Mouse (Mus musculus): ENCODE results near the gene Elp5.
"Not testable (repeated sequence)": the region's sequence is repeated elsewhere in the genome, so short reads cannot be mapped to it uniquely, and the experiment has no call there.

Elp5 gene

DNA sequence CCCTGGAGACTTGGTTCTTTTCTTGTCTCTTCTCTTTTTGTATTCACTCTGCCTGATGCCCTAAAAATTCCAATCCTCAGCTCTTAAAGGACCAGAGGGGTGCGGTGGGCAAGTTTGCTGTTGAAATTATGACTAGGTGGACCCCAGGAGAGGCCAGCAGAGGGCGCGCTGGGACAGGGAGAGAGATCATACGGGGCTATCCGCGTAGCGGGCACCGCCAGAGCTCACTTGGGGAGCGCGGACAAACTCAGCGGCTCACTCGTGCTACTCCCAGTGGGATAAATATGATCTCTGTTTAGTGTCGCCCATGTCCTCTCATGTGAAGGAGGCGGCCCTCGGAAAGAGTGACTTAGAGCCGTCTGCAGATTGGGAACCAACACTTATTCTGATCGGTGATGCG is 48.1 kb downstream of the Elp5 start:
- peak; percentile 95 for DNase-seq (ENCODE audit: low spot score)

DNA sequence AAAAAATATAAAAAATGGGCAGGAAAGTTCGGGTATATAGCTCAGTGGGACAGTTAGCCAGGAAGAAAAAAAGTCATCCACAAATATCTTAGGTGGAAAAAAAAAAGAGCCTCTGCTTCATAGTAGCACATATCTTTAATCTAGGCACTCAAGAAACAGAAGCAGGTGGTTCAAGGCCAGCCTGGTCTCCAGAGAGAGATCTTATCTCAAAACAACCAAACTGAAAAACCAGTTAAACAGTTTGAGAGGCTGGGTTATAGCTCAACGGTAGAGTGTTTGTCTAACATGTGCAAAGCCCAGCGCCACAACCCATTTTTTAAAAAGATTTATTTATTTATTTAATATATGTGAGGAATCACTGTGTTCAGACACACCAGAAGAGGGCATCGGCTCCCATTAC is 49.3 kb downstream of the Elp5 start:
- DNase-seq (ENCODE audit: low spot score) = no peak

DNA sequence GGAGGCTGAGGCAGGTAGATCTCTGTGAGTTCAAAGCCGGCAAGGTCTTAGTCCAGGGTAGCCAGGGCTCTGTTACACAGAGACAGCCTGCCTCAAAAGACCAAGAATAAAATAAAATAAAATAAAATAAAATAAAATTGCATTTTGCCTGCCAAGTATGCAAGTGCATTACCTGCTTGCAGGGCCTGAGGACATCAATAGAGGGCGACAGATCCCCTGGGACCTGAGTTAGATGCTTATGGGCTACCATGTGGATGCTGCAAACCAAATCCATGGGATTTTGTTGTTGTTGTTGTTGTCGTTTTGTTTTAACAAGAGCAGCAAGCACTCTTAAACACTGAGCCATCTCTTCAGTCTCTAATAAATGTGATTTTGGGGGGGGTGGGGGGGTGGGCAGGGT is 50.1 kb downstream of the Elp5 start:
- DNase-seq (ENCODE audit: low spot score) = no peak

DNA sequence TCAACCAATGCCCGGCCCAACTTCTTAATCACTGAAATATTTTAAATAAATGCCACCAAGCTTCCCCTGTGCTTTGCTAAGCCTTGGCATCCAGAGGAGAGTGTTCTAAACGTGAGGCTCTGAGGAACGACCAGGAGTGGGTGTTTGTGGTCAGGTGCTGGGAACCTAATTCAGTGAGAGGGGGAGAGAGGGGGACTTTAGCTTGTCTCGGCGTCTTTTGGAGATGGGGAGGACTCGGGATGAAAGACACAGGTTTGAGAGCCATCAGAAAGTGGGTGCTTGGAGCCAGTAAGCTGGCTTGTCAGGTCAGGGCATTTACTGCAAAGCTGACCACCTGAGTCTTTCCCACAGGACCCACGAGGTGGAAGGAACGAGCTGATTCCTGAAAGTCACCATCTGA is 50.5 kb downstream of the Elp5 start:
- DNase-seq (ENCODE audit: low spot score) = no peak

DNA sequence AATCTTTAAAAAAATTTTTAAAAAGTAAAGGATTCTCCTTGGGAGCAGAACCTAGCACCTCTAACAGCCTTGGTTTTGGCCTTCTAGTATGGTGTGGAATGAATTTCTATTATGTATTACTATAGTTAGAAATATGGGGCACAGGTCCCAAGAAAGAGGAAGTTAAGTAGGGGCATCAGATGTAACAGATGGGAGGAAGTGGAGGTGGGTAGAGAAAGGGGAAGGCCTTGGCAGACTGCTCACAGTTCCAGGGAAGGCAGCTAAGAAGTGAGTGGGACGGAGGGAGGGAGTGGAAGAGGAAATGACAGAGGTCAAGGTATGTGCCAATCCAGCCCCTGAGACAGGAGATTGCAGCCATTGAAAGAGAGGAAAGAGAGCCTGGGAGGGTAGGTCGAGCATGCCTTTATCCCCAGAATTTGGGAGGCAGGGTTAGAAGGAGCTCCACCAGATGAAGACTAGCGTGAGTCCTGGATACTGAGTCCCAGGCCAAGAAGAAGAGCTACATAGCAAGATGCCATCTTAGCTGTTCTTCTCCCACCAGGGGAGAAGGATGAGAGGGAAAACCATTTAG is 51.3 kb downstream of the Elp5 start:
- no peak for DNase-seq (ENCODE audit: low spot score)

DNA sequence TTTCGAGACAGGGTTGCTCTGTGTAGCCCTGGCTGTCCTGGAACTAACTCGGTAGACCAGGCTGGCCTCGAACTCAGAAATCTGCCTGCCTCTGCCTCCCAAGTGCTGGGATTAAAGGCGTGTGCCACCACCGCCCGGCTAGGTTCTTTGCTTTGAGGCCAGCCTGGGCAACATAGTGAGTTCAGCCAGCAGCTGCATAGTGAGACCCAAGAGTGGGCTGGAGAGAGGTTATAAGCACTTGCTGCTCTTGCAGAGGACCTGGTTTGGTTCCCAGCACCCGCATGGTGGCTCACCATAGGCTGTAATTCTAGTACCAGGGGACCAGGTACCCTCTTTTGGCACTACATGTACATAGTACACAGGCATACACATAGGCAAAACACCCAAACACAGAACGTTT is 52.1 kb downstream of the Elp5 start:
- DNase-seq (ENCODE audit: low spot score) = not testable (repeated sequence)

DNA sequence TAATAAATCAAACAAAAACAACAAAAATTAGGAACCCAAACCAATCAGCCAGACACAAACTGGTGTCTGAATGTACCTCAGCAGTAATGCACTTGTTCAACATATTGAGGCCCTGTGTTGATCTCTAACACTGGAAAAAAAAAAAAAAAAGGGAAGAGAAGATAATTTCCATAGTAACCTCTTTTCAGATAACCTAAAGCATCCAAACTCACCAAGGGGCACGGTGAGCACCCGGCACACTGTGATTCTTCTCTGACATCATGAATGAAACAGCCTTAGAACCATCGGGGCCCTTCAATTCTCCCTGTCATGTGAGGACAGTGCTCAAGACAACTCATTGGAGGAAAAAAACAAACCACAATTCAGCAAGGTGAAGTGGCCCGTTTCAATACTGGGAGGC is 52.6 kb downstream of the Elp5 start:
- no peak for DNase-seq (ENCODE audit: low spot score)

DNA sequence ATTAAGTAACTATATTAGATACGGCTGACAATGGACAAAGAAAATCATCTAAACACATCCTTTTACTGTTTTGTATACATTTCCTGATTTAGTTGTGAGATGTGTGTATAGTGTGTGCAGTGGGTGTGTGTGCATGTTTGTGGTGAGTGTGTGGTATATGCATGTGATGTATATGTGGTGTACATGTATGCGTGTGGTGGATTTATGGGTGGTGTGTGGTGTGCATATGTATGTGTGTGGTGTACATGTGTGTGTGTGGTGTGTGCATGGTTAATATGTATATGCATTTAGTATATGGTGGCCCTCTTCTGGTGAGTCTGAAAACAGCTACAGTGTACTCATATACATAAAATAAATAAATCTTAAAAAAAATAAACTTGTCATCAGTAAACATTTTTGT is 54.8 kb downstream of the Elp5 start:
- DNase-seq (ENCODE audit: low spot score) = no peak

DNA sequence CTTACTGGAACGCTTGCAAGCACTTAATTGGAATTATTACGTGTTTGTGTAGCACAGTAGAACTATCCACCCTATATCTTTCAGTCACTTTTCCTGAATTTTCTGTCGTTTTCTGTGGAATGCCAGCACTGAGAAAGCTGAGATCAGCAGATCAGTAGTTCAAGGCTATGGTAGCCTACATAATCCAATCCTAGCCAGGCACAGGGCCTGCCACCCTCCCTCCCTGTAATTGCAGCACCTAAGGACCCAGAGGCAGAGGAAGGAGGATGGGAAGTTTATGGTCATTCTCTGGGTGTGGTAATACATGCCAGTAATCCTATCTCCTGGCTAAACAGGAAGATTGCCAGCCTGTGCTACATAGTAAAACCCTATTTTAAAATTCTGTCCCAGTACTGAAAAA is 59.5 kb downstream of the Elp5 start:
- no peak for DNase-seq (ENCODE audit: low spot score)

DNA sequence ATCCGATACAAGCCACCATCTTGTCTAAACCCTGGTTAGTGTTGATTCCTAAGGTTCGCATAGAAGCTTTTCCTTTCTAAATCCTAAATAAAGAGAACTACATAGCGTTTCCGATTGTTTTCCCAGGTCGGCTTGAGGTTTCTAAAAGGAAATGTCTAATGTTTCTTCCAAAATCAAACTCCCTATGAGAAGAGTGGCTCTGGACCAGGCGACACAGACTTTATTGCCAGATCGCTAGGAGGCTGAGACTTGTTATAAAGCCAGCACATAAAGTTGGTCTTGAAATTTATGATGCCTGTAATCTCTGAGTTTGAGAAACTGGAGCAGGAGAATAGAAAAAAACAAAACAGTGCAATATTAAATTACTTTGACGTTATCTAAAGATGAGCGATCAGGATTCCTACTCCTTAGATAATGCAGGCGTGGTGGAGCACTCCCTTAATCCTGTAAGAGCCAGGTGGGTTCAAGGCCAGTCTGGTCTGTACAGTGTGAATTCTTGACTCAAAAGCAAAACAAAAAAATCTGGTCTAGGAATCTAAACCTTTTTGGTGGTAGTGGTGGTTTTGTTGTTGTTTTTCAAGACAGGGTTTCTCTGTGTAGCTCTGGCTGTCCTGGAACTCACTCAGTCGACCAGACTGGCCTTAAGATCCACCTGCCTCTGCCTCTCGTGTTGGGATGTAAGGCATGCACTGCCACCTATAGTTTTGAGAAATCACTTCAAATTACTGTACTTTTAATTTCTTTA is 60.1 kb downstream of the Elp5 start:
- no peak for DNase-seq (ENCODE audit: low spot score)

DNA sequence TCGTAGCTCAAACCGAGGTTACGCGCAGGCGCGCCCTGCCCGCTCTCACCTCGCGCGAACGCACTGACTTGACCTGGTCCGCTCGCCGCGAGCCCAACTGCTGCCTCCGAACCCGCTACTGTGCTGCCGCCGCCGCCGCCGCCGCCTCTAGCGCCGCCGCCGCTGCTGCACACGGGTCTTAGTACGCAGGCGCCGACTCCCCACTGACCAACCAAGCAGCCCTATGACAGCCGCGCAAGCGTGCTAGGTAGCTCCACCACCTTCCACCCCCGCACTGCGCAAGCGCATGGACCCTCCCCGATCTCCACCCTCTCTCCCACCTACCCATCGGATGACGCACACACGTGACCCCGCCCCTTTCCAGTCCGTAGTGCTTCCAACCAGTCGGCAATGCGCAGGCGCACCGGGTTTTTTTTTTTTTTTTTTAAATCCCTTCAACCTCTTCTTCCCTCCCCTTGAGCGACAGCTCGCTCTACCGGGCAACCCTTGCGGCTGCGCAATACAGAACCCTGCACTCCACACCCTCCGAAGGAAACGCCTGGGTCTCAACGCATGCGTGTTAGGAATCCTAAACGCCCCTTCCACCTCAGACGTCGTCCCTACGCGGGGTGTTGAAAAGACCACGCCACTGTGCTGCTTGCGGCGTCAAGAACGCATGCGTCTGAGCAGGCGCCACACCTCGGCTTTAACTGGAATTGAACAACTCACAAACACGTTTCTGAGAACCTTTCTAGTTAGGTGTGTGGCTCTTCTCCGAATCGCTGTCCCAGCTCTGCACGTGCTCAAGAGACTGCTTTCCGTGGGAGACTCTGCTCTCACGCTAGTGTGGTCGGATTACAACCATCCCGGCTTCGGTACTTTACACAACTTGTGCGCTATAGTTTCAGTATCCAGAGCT is 61.0 kb downstream of the Elp5 start, which contains the start of gene Eif5a:
Eif5a (minus strand) TSS at position 845 of the 898 bp plus-strand sequence.
- peak; percentile 100 for DNase-seq (ENCODE audit: low spot score)

DNA sequence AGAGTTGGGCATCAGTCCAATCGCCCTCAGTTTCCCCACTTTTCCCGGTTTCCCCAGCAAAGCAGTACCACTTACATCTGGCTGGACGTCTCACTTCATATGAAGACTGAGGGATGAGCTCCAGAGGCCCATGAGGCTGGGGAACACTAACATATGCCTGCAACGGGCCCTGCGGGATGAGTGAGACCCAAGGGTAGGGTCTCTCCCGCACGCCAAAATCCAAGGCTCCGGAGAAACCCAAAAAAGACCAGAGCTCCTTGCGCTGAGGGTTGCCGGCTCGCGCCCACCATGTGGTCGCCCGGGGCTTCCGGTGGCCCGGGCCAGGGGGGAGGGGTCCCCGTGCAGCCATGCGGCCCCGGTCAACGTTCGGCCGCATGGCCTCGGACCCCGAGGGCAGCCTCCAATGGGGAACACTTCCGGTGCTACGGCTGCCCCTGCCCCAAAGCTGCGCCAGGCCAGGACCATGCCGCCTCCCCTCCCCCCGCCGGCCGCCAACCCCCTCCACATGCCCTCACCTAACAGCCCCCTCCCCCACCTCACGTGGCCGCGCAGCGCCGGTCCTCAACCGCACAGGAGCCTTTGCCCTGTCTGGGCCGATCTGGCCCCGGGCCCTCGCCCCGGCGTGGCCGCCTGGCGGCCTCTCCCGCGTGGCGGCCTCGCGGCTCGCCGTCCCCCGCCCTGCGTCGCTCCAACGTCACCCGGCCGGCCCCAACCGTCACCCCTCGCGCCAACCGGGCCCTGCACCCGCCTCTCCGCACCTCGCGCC is 61.9 kb downstream of the Elp5 start:
- peak; percentile 64 for DNase-seq (ENCODE audit: low spot score)

DNA sequence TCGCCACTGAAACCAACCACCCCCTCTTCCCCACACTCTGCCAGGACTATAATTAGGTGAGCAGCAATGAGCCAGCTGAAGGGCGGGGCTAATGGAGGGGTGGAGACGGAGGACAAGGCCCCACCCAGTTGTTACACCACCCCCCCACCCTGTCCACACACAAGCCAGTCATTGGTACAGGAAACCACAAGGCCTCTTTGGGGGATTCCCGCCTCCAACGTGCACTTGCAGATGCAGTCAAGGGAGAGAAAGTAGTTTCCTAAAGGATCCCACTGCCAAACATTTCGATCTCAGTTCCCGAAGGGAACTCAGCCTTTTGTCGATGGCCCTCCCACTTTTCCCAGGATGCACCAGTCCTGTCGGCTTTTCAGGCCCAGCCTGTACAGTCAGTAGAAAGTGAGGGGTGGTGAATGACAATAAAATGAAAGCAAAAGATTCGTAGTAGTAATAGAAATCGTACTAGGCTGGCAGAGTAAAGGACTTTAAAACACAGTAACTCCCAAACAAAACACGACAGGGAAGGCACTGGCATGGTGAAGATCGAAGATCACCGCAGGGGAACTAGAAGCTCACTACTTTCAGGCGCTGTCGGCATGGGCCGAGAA is 62.6 kb downstream of the Elp5 start:
- peak; percentile 77 for DNase-seq (ENCODE audit: low spot score)

DNA sequence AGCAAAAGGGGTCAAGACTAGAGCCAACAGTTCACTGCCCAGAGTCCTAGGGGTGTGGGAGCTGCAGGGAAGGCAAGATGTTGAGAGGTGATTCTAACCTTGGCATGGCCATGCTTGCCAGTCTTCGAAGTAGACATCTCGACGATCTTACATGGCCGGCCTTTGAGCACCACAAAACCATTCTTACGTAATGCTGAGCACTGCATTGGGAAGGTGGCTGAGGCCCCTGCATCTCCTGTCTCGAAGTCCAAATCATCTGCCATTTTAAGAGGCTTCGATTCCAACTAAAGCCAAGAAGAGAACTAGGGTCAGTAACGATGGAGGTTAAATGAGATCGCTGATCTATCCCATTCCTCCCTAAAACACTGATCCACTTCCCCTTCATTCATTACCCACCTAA is 63.3 kb downstream of the Elp5 start:
- no peak for DNase-seq (ENCODE audit: low spot score)

Measured in embryo, embryonic 10 days (tissue).